Mouse (Mus musculus) intestine, postnatal 0 days (tissue): Measurements from ENCODE around the gene Gm26992. TPM values are rescaled to one million over a fixed set of nuclear protein-coding genes. Genes with fewer than 3 reads are reported as not detected.
A peak's percentile ranks its signal among the peaks of the same experiment; 100 is the strongest.

Experiments used
- ATAC-seq: fragments of 200-750 bp; cut with Nextera tagmentation; 2 replicates; pipeline ENCODE4 v1.8.0; 2017; ENCODE audit warnings: mild to moderate bottlenecking, moderate TSS enrichment, moderate library complexity
- H3K27ac ChIP-seq: fragments of 300-500 bp; sonication (generic); 2 replicates; pipeline ENCODE4 v1.5.1; 2014; ENCODE audit warnings: mild to moderate bottlenecking, low read depth, low read length, moderate library complexity
- H3K27me3 ChIP-seq: fragments of 300-500 bp; sonication (generic); replicated peaks from 2 replicates; pipeline ENCODE4 v1.6.1; 2014; ENCODE audit warnings: low read length, mixed read lengths; ENCODE audit not compliant: control insufficient read depth, insufficient read depth
- H3K36me3 ChIP-seq: fragments of 300-500 bp; sonication (generic); 2 replicates; pipeline ENCODE4 v1.6.1; 2014; ENCODE audit warnings: mild to moderate bottlenecking, moderate library complexity; ENCODE audit not compliant: control insufficient read depth, insufficient read depth
- H3K4me1 ChIP-seq: fragments of 300-500 bp; sonication (generic); replicated peaks from 2 replicates; pipeline ENCODE4 v1.6.1; 2014; ENCODE audit warnings: antibody characterized with exemption, low read length, mixed read lengths; ENCODE audit not compliant: control insufficient read depth, insufficient read depth
- H3K4me2 ChIP-seq: fragments of 300-500 bp; sonication (generic); replicated peaks from 2 replicates; pipeline ENCODE4 v1.6.1; 2014; ENCODE audit warnings: low read depth, mild to moderate bottlenecking, moderate library complexity
- H3K4me3 ChIP-seq: fragments of 300-500 bp; sonication (generic); 2 replicates; pipeline ENCODE4 v1.5.1; 2014; ENCODE audit warnings: low read depth, low read length
- H3K9ac ChIP-seq: fragments of 300-500 bp; sonication (generic); 2 replicates; pipeline ENCODE4 v1.6.1; 2014; ENCODE audit warnings: mild to moderate bottlenecking, low read depth, low read length
- H3K9me3 ChIP-seq: fragments of 300-500 bp; sonication (generic); 2 replicates; pipeline ENCODE4 v1.6.1; 2016; ENCODE audit warnings: mixed run types; ENCODE audit not compliant: control insufficient read depth
- CTCF ChIP-seq: sonication (generic); IDR thresholded peaks from 2 replicates; pipeline ENCODE4 v1.5.1; 2016; ENCODE audit warnings: low read depth, mild to moderate bottlenecking, control low read depth, antibody characterized with exemption, moderate library complexity
- WGBS: fragments of 180-500 bp; shearing (Covaris S2); extraction: QIAGEN DNeasy Blood & Tissue Kit; methylation state at CpG from one replicate; pipeline ENCODE4 v1.1.7; 2014; 5-methylcytosine and 5-hydroxymethylcytosine counted together
- polyA plus RNA-seq: library from polyadenylated mRNA; unstranded; fragments of >200 nt; fragmentation: Nextera tagmentation; extraction: Ambion mirVana; gene quantifications from 2 replicates; pipeline ENCODE4 v1.2.1, GENCODE M21; 2015

Gene Gm26992
- polyA plus RNA-seq, 1 experiment from 2014 or later: not detected

DNA sequence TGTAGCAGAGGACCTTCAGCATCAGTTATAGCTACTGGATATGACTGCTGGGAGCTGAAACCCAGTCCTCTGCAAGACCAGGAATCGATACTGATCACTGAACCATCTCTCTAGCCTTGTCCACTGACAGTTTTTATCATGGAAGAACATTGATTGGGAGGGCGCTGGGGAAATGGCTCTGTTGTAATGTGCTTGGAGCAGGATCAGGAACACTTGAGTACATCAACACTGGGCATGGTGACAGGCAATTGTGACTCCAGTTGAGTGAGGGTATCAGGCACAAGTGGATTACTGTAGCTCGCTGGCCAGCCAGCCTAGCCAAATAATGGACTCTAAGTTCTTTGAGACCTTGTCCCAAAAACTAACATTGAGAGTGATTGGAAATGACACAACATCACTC is 77.6 kb downstream of the Gm26992 start:
- Histone ChIP-seq H3K36me3 (no peaks in the 10 kb centered on the region; the same call in 1 of the 2 replicates), H3K4me1 (no peaks in the 10 kb centered on the region), H3K9me3 (no peaks in the 10 kb centered on the region), H3K9ac (no peak overlapping the region), H3K27ac (no peak overlapping the region), H3K4me3 (no peak overlapping the region), H3K27me3 (no peaks in the 10 kb centered on the region), H3K4me2 (no peak overlapping the region)
- 88% methylated on average over 3 of the region's 3 CpGs for WGBS
- no peak for TF ChIP-seq CTCF
- no peak for ATAC-seq

DNA sequence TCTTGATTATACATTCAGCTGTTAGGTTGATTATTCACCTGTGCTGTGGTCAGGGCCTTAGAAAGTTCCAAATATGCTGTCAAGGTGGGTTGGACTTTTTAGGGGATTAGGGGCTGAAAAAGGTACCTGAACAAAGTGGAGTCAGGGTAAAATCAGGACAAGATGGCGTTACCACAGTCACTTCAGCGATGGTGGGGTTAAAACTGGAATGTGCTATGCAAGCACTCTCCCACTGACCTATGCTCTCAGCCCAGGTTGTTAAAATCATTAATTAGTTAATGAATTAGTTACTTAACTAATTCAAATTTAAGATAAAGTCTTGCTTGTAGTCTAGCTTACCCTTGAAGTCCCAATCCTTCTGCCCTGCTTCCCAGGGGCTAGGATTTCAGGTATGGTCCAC is 78.3 kb downstream of the Gm26992 start:
- no peak overlapping the region for H3K9ac ChIP-seq
- no peak overlapping the region for H3K4me3 ChIP-seq
- no peaks in the 10 kb centered on the region; the same call in 1 of the 2 replicates for H3K36me3 ChIP-seq
- H3K9me3 ChIP-seq: no peaks in the 10 kb centered on the region
- no peaks in the 10 kb centered on the region for H3K27me3 ChIP-seq
- WGBS: 61% methylated on average over 2 of the region's 2 CpGs
- no peak for ATAC-seq
- no peak overlapping the region for H3K27ac ChIP-seq
- H3K4me2 ChIP-seq: no peak overlapping the region
- no peak for TF ChIP-seq CTCF
- no peaks in the 10 kb centered on the region for H3K4me1 ChIP-seq

DNA sequence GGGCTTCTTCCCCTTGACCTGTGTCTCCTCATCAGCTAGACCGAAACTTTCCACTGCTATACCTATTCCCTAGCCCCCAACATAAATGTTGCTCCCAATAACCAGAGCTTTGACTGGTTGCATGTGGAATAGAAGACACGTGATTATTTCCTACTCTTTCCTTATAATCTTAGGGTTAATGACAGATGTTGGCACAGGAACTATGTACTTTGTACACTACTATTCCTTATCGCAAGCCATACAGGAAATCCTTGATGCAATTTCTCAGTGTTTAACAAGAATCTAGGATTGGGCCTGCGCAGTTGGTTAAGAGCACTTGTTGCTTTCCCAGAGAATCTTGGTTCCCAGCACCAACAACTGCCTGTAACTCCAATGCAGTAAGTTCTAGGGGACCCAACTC is 86.4 kb downstream of the Gm26992 start:
- H3K9ac ChIP-seq: no peak overlapping the region
- no peak overlapping the region for H3K4me2 ChIP-seq
- H3K36me3 ChIP-seq: no peaks in the 10 kb centered on the region; the same call in 1 of the 2 replicates
- no peak overlapping the region for H3K4me3 ChIP-seq
- H3K9me3 ChIP-seq: no peaks in the 10 kb centered on the region
- peak overlapping the region; percentile 62; the same call in 1 of the 2 replicates for H3K27ac ChIP-seq
- H3K4me1 ChIP-seq: no peaks in the 10 kb centered on the region
- H3K27me3 ChIP-seq: no peaks in the 10 kb centered on the region
- no peak for TF ChIP-seq CTCF
- WGBS: 42% methylated on average over 4 of the region's 4 CpGs
- peak; percentile 91 for ATAC-seq

DNA sequence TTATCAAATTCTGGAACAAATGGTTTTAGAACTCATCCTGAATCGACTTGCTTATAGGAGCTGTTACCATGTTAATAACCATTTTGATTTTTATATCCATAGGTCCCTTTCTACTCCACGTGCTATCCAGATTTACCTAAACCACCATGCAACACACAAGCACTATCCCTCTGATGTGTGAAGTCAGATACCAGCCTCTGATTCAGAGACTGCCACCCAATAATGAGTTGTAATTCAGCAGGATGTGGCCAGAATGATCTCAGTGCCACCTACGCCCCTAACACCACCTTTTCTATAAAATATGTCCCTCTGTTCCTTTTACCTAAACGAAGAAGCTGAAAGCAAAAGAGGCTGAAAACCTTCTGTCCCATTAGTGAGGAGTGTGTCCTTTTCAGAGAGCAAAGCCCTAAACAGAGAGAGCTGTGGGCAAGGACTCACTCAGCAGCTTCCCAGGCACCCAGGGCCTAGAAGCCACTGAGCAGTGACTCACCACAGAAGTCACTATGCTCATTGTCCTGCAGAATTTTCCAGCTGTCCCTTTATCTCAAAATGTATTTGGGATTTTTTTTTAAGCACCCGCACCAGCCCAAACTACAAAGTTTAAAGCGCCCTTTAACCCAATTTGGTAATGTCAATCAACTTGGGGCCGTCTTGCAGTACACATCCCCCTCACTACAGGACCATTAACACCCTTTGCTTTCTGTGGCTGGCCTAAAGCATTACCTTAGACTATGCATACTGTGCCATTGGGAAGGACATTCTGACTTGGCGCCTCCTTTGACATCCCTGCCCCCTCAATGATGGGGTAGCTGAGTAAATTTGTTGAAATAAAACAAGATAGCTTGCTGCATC is 87.6 kb downstream of the Gm26992 start:
- H3K9ac ChIP-seq: no peak overlapping the region
- H3K36me3 ChIP-seq: no peaks in the 10 kb centered on the region; the same call in 1 of the 2 replicates
- 90% methylated on average over 8 of the region's 8 CpGs for WGBS
- H3K9me3 ChIP-seq: no peaks in the 10 kb centered on the region
- no peak overlapping the region for H3K27ac ChIP-seq
- no peak for TF ChIP-seq CTCF
- no peak overlapping the region for H3K4me3 ChIP-seq
- H3K27me3 ChIP-seq: no peaks in the 10 kb centered on the region
- no peak overlapping the region for H3K4me2 ChIP-seq
- no peak for ATAC-seq
- no peaks in the 10 kb centered on the region for H3K4me1 ChIP-seq

DNA sequence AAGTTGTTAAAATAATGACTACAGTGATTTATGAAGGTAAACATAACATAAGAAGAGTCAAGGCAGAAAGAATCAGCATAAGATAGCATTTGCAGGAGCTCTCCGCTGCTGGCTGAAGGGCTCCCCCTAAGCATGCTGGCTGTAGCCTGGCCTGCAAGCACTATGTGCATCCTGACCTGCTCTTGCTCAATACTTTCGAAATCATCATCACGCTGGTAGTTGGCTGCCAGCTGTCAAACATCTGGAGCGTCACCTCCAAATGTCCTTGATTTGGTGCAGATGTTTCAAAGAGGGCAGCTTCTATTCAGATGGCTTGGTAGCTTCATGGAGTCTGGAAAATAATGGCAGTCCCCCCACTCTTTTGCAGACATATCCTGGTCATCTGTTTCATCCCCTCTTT is 93.0 kb downstream of the Gm26992 start:
- no peak overlapping the region for H3K27ac ChIP-seq
- H3K4me2 ChIP-seq: no peak overlapping the region
- H3K4me3 ChIP-seq: no peak overlapping the region
- H3K27me3 ChIP-seq: no peaks in the 10 kb centered on the region
- 34% methylated on average over 4 of the region's 4 CpGs for WGBS
- H3K9ac ChIP-seq: no peak overlapping the region
- no peaks in the 10 kb centered on the region for H3K9me3 ChIP-seq
- TF ChIP-seq CTCF: peak; percentile 48
- ATAC-seq: peak; percentile 38; the same call in 1 of the 2 replicates
- H3K36me3 ChIP-seq: no peaks in the 10 kb centered on the region
- H3K4me1 ChIP-seq: no peaks in the 10 kb centered on the region

DNA sequence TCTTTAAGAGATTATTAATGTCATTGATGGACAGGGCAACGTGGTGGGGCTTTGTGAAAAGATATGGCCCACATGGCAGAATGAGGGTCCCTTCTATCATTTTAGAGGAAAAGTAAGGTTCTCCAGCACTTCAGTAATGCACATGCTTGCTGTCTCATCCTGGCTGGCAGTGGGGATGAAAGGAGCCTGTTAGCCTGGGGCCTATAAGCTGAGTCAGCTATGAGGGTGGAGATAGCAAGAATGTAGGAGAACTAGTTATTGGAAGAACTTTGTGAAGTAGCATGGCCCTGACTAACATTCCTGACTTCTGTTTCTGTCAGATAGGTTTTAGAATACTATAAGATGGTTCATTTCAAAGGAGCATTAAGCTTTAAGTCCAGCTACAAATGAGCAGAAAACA is 93.5 kb downstream of the Gm26992 start:
- Histone ChIP-seq H3K4me1 (no peaks in the 10 kb centered on the region), H3K27me3 (no peaks in the 10 kb centered on the region), H3K4me2 (no peak overlapping the region), H3K36me3 (no peaks in the 10 kb centered on the region), H3K9ac (no peak overlapping the region), H3K4me3 (no peak overlapping the region), H3K9me3 (no peaks in the 10 kb centered on the region), H3K27ac (no peak overlapping the region)
- WGBS: 79% methylated on average over 1 of the region's 1 CpGs
- no peak for ATAC-seq
- TF ChIP-seq CTCF: no peak
